13 mouse cellular contexts compared by ENCODE assay signal in the genomic region with DNA sequence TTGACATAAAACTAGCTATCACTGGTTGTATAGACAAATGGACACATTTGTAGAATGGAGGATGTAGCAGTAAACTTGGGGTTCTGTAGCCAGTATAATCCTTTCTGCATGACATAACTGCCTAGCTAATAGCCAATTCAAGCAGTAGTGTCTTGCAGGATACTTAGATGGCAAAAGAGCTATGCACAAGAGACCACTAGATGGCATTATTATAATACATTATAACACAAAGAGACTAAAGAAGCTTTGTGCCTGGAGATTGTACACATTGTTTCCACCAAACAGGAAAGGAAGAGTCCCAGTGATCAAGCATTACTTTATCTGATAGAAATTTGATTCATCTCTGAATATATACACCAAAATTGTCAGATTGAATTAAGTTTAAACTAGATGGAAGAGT. TPM values are rescaled to one million over a fixed set of nuclear protein-coding genes. Genes with fewer than 3 reads are reported as not detected.
DNase-seq lines count a peak whose midpoint lies in the region; ATAC-seq and TF ChIP-seq lines count a peak whose summit lies in the region.
"Had no signal": no experiment of that assay in that cellular context is flagged by ENCODE, and none has a peak within 500 bp of the region (broad histone marks: within the 10 kb centered on the region; RNA-seq: fewer than 3 reads in every experiment).

No protein-coding gene starts in this region.

- DNase-seq in heart, adult 2 months, result no peak
- DNase-seq in heart, embryonic 10.5 days (ENCODE audit: low spot score), result no peak
- peak; percentile 54 for DNase-seq in midbrain, postnatal 0 days (ENCODE audit: low spot score)
- DNase-seq in stomach, postnatal 0 days (ENCODE audit: low spot score), result no peak
- no peak for DNase-seq in kidney, postnatal 36 days
- DNase-seq: right cerebral cortex, adult 18-20 months; thymus, adult 18-20 months had no signal

- ATAC-seq in midbrain, postnatal 0 days (ENCODE audit: low FRiP score), result no peak
- no peak for ATAC-seq in midbrain, embryonic 16.5 days
- ATAC-seq in granulocyte monocyte progenitor cell, adult 5-6 weeks (replicated peaks; ENCODE audit: poor library complexity, severe bottlenecking), result peak; percentile 56
- ATAC-seq in stomach, postnatal 0 days (ENCODE audit: low FRiP score, low TSS enrichment), result no peak
- ATAC-seq in cerebellum, adult (ENCODE audit: insufficient number of reproducible peaks, low FRiP score, low TSS enrichment), result no peak

- H3K27ac ChIP-seq in heart, adult 2 months, result no peak overlapping the region
- H3K27ac ChIP-seq in heart, embryonic 10.5 days, result no peak overlapping the region
- no peak overlapping the region for H3K27ac ChIP-seq in midbrain, postnatal 0 days (ENCODE audit: low read depth, low read length)
- no peak overlapping the region for H3K27ac ChIP-seq in midbrain, embryonic 16.5 days (ENCODE audit: low read length)
- no peak overlapping the region for H3K27ac ChIP-seq in stomach, postnatal 0 days (replicated peaks)
- H3K27ac ChIP-seq: embryonic facial prominence, embryonic 15.5 days; limb, embryonic 10.5 days; midbrain, embryonic 10.5 days had no signal

- H3K4me2 ChIP-seq in midbrain, postnatal 0 days (ENCODE audit: low read depth, low read length, poor library complexity, severe bottlenecking), result no peak overlapping the region
- H3K4me2 ChIP-seq in midbrain, embryonic 16.5 days (ENCODE audit: low read length), result no peak overlapping the region
- no peak overlapping the region for H3K4me2 ChIP-seq in stomach, postnatal 0 days (replicated peaks; ENCODE audit: low read depth)
- H3K4me2 ChIP-seq: embryonic facial prominence, embryonic 15.5 days had no signal

- no peak for TF ChIP-seq EP300 in heart, adult 2 months (IDR thresholded peaks at IDR 0.05; ENCODE audit: insufficient read depth, low read depth, low read length)
- TF ChIP-seq EP300 in stomach, postnatal 0 days (optimal IDR thresholded peaks at IDR 0.05), result no peak

- TF ChIP-seq CTCF in heart, adult 2 months (IDR thresholded peaks at IDR 0.05), result peak; percentile 74
- peak; percentile 68 for TF ChIP-seq CTCF in midbrain, postnatal 0 days (IDR thresholded peaks at IDR 0.05)
- TF ChIP-seq CTCF in stomach, postnatal 0 days (IDR thresholded peaks at IDR 0.05; ENCODE audit: low read depth), result peak; percentile 64

- H3K36me3 ChIP-seq in heart, adult 2 months (ENCODE audit: control insufficient read depth, insufficient read depth, low read length), result no peaks in the 10 kb centered on the region
- H3K36me3 ChIP-seq in heart, embryonic 10.5 days, result no peaks in the 10 kb centered on the region
- no peaks in the 10 kb centered on the region for H3K36me3 ChIP-seq in midbrain, postnatal 0 days (ENCODE audit: insufficient read depth, low read length)
- H3K36me3 ChIP-seq in midbrain, embryonic 16.5 days (ENCODE audit: control insufficient read depth, insufficient read depth, low read length), result no peaks in the 10 kb centered on the region
- H3K36me3 ChIP-seq in stomach, postnatal 0 days (ENCODE audit: control insufficient read depth, insufficient read depth, low read length), result no peaks in the 10 kb centered on the region
- H3K36me3 ChIP-seq: embryonic facial prominence, embryonic 15.5 days; limb, embryonic 10.5 days; midbrain, embryonic 10.5 days had no signal

- H3K4me1 ChIP-seq in heart, adult 2 months (ENCODE audit: control insufficient read depth, insufficient read depth, low read length), result no peaks in the 10 kb centered on the region
- H3K4me1 ChIP-seq in heart, embryonic 10.5 days, result no peaks in the 10 kb centered on the region
- no peaks in the 10 kb centered on the region for H3K4me1 ChIP-seq in midbrain, postnatal 0 days (ENCODE audit: insufficient read depth, low read length)
- no peaks in the 10 kb centered on the region for H3K4me1 ChIP-seq in midbrain, embryonic 16.5 days (ENCODE audit: control insufficient read depth, insufficient read depth, low read length)
- H3K4me1 ChIP-seq in stomach, postnatal 0 days (replicated peaks; ENCODE audit: control insufficient read depth, insufficient read depth), result no peaks in the 10 kb centered on the region
- H3K4me1 ChIP-seq: embryonic facial prominence, embryonic 15.5 days; limb, embryonic 10.5 days; midbrain, embryonic 10.5 days had no signal

- no peaks in the 10 kb centered on the region for H3K9me3 ChIP-seq in heart, embryonic 10.5 days
- no peaks in the 10 kb centered on the region for H3K9me3 ChIP-seq in midbrain, postnatal 0 days (ENCODE audit: low read length)
- H3K9me3 ChIP-seq in midbrain, embryonic 16.5 days (replicated peaks; ENCODE audit: control insufficient read depth, low read length, poor library complexity, severe bottlenecking), result no peaks in the 10 kb centered on the region
- no peaks in the 10 kb centered on the region for H3K9me3 ChIP-seq in stomach, postnatal 0 days (ENCODE audit: control insufficient read depth, low read length)
- H3K9me3 ChIP-seq: embryonic facial prominence, embryonic 15.5 days; limb, embryonic 10.5 days; midbrain, embryonic 10.5 days had no signal

- TF ChIP-seq POLR2A in heart, adult 2 months (IDR thresholded peaks at IDR 0.05; ENCODE audit: insufficient read depth, low read depth, low read length), result no peak

- no peak overlapping the region for H3K4me3 ChIP-seq in heart, adult 2 months
- no peak overlapping the region for H3K4me3 ChIP-seq in heart, embryonic 10.5 days
- H3K4me3 ChIP-seq in midbrain, postnatal 0 days (ENCODE audit: low read depth, low read length), result no peak overlapping the region
- H3K4me3 ChIP-seq in midbrain, embryonic 16.5 days (ENCODE audit: low read depth, low read length), result no peak overlapping the region
- H3K4me3 ChIP-seq in stomach, postnatal 0 days (ENCODE audit: low read depth, low read length), result no peak overlapping the region
- H3K4me3 ChIP-seq: embryonic facial prominence, embryonic 15.5 days; limb, embryonic 10.5 days; midbrain, embryonic 10.5 days had no signal

- no peaks in the 10 kb centered on the region for H3K79me2 ChIP-seq in heart, adult 2 months (replicated peaks; ENCODE audit: control insufficient read depth, insufficient read depth, low read length)

- no peaks in the 10 kb centered on the region for H3K27me3 ChIP-seq in heart, adult 2 months (ENCODE audit: control insufficient read depth, insufficient read depth, low read length)
- H3K27me3 ChIP-seq in heart, embryonic 10.5 days (ENCODE audit: insufficient read depth, poor library complexity, severe bottlenecking), result no peaks in the 10 kb centered on the region
- H3K27me3 ChIP-seq in midbrain, postnatal 0 days (ENCODE audit: insufficient read depth, low read length), result no peaks in the 10 kb centered on the region
- H3K27me3 ChIP-seq in midbrain, embryonic 16.5 days (ENCODE audit: control insufficient read depth, insufficient read depth, low read depth, low read length), result no peaks in the 10 kb centered on the region
- H3K27me3 ChIP-seq in stomach, postnatal 0 days (ENCODE audit: control insufficient read depth, insufficient read depth, low read length), result no peaks in the 10 kb centered on the region
- H3K27me3 ChIP-seq: embryonic facial prominence, embryonic 15.5 days had no signal

- intact Hi-C loops in heart, adult 2 months (cut with DNase I), result loop anchor here (10.0 kb wide), 1 partner anchor 342 kb away; no protein-coding TSS in a partner anchor

- no peak overlapping the region for H3K9ac ChIP-seq in heart, adult 2 months (ENCODE audit: low read depth, low read length)
- no peak overlapping the region for H3K9ac ChIP-seq in midbrain, postnatal 0 days (replicated peaks; ENCODE audit: low read length, poor library complexity, severe bottlenecking)
- H3K9ac ChIP-seq in midbrain, embryonic 16.5 days (ENCODE audit: low read depth, low read length), result no peak overlapping the region
- H3K9ac ChIP-seq in stomach, postnatal 0 days (ENCODE audit: low read length), result no peak overlapping the region
- H3K9ac ChIP-seq: embryonic facial prominence, embryonic 15.5 days had no signal

RNA-seq across cellular contexts. Expression of a gene that starts 5.8 kb away (rescaled TPM):
- 100 to 1,000 TPM in 1 of 2 experiments, 10 to 100 TPM in 1; 93.1 to 133 TPM for total RNA-seq in heart, adult 2 months (2021)
- 139 and 144 TPM in 2 replicates for polyA plus RNA-seq in heart, adult 2 months (2012; rRNA removed)
- 279 and 357 TPM in 2 replicates for polyA plus RNA-seq in heart, embryonic 10.5 days (2016; fragmentation: Nextera tagmentation; extraction: Ambion mirVana)
- 16.6 and 18.6 TPM in 2 replicates for total RNA-seq in midbrain, postnatal 0 days (2014; rRNA removed)
- 173 and 192 TPM in 2 replicates for polyA plus RNA-seq in midbrain, postnatal 0 days (2015; fragmentation: Nextera tagmentation; extraction: Ambion mirVana)
- polyA plus RNA-seq in midbrain, embryonic 16.5 days (2015; fragmentation: Nextera tagmentation; extraction: Ambion mirVana), result 160 TPM in 2 replicates
- 133 and 143 TPM in 2 replicates for total RNA-seq in granulocyte monocyte progenitor cell, adult 5-6 weeks (2014; fragmentation: Nextera tagmentation)
- total RNA-seq in granulocyte monocyte progenitor cell, adult 5-6 weeks (2017), result 62.2 and 81.9 TPM in 2 replicates
- polyA plus RNA-seq in stomach, postnatal 0 days (2015; fragmentation: Nextera tagmentation; extraction: Ambion mirVana), result 320 and 359 TPM in 2 replicates

RNA-seq across cellular contexts. Expression of a gene that starts 29.3 kb away (rescaled TPM):
- 1 to 10 TPM; 7.2 to 8.5 TPM for total RNA-seq in heart, adult 2 months (2021)
- polyA plus RNA-seq in heart, adult 2 months (2012; rRNA removed), result 8.0 and 11.0 TPM in 2 replicates
- polyA plus RNA-seq in heart, embryonic 10.5 days (2016; fragmentation: Nextera tagmentation; extraction: Ambion mirVana), result 4.2 and 8.6 TPM in 2 replicates
- total RNA-seq in midbrain, postnatal 0 days (2014; rRNA removed), result 101 and 105 TPM in 2 replicates
- polyA plus RNA-seq in midbrain, postnatal 0 days (2015; fragmentation: Nextera tagmentation; extraction: Ambion mirVana), result 7.0 and 7.5 TPM in 2 replicates
- polyA plus RNA-seq in midbrain, embryonic 16.5 days (2015; fragmentation: Nextera tagmentation; extraction: Ambion mirVana), result 12.5 and 14.3 TPM in 2 replicates
- total RNA-seq in granulocyte monocyte progenitor cell, adult 5-6 weeks (2014; fragmentation: Nextera tagmentation), result not detected in 2 replicates
- not detected in 2 replicates for total RNA-seq in granulocyte monocyte progenitor cell, adult 5-6 weeks (2017)
- polyA plus RNA-seq in stomach, postnatal 0 days (2015; fragmentation: Nextera tagmentation; extraction: Ambion mirVana), result 2.5 and 2.8 TPM in 2 replicates
